Mouse (Mus musculus) cortical plate, adult 2 months (tissue): Measurements from ENCODE around the gene Ptms. TPM values are rescaled to one million over a fixed set of nuclear protein-coding genes. Genes with fewer than 3 reads are reported as not detected.

ENCODE experiments used
- H3K27ac ChIP-seq: fragments of 200-500 bp; 2 replicates; pipeline ENCODE4 v1.5.1; 2012; ENCODE audit warnings: low read length, control low read depth, inconsistent platforms; ENCODE audit not compliant: insufficient read depth
- H3K4me1 ChIP-seq: fragments of 200-500 bp; 2 replicates; pipeline ENCODE4 v1.6.1; 2011; ENCODE audit warnings: low read length; ENCODE audit not compliant: control insufficient read depth, insufficient read depth
- H3K4me3 ChIP-seq: fragments of 200-500 bp; 2 replicates; pipeline ENCODE4 v1.5.1; 2011; ENCODE audit warnings: mild to moderate bottlenecking, low read length, control low read depth; ENCODE audit not compliant: insufficient read depth
- CTCF ChIP-seq: fragments of 200-500 bp; IDR thresholded peaks from 2 replicates; pipeline ENCODE4 v1.5.1; 2011; ENCODE audit warnings: mild to moderate bottlenecking, control low read depth, low read length; ENCODE audit not compliant: insufficient read depth; ENCODE audit errors: extremely low read depth
- POLR2A ChIP-seq: fragments of 200-500 bp; IDR thresholded peaks from 2 replicates; pipeline ENCODE4 v1.6.1; 2011; ENCODE audit warnings: mild to moderate bottlenecking, low read length, control low read depth; ENCODE audit not compliant: insufficient read depth; ENCODE audit errors: extremely low read depth
- polyA plus RNA-seq: library from polyadenylated mRNA; depleted of rRNA; stranded (reverse); fragments of >200 nt; gene quantifications from 2 replicates; pipeline ENCODE4 v1.2.3, GENCODE M21; 2012

The Ptms gene
- polyA plus RNA-seq, 1 experiment: 1,380 TPM

DNA sequence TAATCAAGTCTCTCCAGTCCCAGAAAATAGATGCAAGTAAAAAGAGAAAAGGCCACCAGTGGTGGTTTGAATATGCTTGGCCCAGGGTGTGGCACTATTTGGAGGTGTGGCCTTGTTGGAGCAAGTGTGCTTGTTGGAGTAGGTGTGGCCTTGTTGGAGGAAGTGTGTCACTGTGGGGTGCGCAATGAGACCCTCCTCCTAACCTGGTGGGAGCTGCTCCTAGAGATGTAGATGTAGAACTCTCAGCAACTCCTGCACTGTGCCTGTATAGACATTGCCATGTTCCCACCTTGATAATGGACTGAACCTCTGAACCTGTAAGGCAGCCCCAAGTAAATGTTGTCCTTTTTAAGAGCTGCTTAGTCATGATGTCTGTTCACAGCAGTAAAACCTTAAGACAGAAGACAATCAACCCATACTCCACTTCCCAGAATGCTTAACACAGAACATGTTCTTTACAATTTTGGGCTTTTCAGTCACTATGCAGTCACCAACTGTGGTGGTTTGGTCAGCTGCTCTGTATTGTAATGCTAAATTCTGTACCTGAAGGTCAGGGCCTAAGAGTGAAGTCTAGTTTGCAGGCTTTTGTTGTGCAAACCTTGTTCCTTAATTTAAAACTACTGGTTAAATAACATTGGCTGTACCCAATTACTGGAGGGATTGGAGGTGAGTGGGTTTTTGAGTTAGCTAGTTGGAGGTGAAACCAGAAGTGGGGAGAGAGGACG lies 34.2 kb upstream of the Ptms start:
- TF ChIP-seq POLR2A (no peak), CTCF (no peak)
- Histone ChIP-seq H3K4me3 (no peak overlapping the region), H3K4me1 (no peaks in the 10 kb centered on the region), H3K27ac (no peak overlapping the region)

DNA sequence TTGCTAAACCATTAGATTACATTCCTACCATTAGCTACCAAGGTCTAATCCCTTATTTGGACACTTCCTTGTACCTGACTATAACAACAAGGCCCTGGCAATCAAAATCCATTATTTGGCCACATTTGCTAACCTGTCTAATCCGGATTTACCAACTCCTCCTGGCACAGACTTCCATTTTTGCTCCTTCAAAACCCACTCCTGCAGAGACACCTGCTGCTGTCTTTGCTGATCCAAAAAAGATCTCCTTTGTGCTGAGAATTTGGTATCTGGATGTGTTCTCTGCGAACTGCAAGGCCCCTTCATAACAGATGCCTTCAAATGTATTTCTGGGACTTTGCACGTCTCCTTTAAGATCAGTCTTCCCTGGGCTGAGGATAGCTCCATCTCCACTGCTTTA lies 23.6 kb upstream of the Ptms start:
- no peaks in the 10 kb centered on the region; the same call in 1 of the 2 replicates for H3K4me1 ChIP-seq
- no peak overlapping the region for H3K27ac ChIP-seq
- no peak for TF ChIP-seq POLR2A
- no peak for TF ChIP-seq CTCF
- H3K4me3 ChIP-seq: no peak overlapping the region

DNA sequence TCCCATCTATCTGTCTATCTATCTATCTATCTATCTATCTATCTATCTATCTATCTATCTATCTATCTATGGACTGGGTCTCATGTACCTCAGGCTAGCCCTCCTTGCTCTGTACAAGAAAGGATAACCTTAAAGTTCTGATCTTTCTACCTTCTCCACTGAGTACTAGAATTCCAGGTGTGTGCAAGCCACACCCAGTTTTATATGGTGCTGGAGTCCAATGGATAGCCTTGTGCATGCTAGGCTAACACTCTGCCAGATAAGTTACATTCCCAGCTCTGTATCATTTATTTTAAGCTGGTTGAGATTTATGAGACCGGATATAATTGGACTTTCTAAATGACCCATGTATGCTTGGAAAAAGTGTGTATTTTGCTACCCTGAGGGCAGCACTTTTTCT lies 21.8 kb upstream of the Ptms start:
- Histone ChIP-seq H3K4me1 (no peaks in the 10 kb centered on the region; the same call in 1 of the 2 replicates), H3K4me3 (no peak overlapping the region), H3K27ac (no peak overlapping the region)
- no peak for TF ChIP-seq POLR2A
- no peak for TF ChIP-seq CTCF

DNA sequence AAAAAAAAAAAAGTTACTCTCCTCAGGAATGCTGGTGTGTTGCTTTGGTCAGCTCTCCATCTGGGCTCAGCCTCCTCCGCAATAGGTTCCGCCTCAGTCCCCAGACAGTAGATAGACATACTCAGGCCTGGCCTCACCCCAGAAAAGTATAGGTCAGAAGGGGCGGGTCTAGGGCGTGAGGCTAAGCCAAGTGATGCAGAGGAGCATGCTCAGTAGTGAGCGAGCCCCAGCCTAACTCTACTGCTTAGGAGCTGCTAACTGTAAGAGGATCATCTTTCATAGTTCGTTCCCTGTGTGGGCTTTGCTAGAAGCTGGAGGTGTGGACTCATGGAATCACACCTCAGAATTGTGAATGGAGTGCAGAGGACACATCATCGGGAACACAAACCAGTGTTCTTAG lies 18.7 kb upstream of the Ptms start:
- H3K27ac ChIP-seq: no peak overlapping the region
- H3K4me1 ChIP-seq: peaks cover 4% of the 10 kb centered on the region
- no peak overlapping the region for H3K4me3 ChIP-seq
- TF ChIP-seq POLR2A: no peak
- no peak for TF ChIP-seq CTCF

DNA sequence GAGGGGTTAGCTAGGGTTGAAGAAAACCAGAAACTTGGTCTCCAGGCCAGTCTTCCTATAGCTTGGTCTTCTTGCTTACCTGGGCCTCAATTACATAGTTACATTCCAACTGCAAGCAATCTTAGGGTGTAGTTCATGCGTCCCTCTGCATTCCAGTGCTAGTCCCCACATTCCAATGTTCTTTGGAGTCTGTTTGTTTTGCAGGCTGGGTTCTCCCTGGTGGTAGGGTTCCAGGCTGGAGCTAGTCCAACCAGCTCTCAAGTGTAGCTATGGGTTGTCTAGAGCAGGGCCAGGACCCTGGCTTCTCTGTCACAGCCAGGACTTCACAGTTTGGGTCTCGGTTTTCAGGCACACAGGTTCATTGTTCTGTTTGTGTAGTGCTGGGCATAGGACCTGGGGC lies 17.6 kb upstream of the Ptms start:
- Histone ChIP-seq H3K27ac (no peak overlapping the region), H3K4me1 (peaks cover 6% of the 10 kb centered on the region), H3K4me3 (no peak overlapping the region)
- no peak for TF ChIP-seq POLR2A
- no peak for TF ChIP-seq CTCF

DNA sequence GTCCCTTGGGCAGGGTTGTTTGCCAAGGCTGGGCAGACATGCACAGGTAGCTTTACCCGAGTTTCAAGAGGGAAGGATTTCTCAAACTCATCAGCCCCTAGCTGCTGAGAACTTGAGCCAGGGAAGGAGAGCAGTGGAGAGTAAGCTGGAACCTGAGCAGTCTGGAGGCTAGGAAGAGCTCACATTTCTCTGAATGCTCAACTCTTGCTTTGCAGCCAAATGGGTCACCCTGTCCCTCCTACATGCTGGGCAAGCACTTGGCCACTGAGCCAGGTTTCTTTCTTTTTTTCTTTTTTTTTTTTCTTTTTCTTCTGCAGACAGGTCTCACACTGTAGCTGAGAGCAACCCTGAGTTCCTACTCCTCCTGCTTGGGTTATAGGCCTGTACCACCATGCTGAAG lies 16.8 kb upstream of the Ptms start:
- no peak overlapping the region for H3K27ac ChIP-seq

DNA sequence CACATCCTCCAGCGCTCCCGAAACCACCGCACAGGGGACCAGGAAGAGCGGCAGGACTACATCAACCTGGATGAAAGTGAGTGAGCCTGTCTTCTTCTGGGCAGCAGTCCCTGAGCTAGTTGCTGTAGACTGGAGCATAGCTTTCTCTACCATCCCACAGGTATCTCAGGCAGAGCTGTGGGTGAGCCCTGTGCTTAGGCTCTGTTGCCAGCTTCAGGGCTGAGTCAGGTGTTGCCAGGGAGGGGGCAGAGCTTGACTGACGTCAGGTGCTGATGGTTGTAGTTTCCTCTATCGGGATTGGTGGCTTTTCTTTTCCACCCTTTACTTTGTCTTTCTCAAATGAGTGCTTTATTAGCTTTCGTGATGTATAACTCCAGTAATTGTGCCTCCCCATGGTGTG lies 14.8 kb upstream of the Ptms start:
- TF ChIP-seq CTCF (no peak), POLR2A (peak; percentile 61; the same call in 1 of the 2 replicates)
- H3K4me3 ChIP-seq: no peak overlapping the region
- no peak overlapping the region for H3K27ac ChIP-seq

More for the DNA sequence above, 16.8 kb upstream of the Ptms start:
- Histone ChIP-seq H3K4me3 (no peak overlapping the region), H3K4me1 (peaks cover 8% of the 10 kb centered on the region)
- no peak for TF ChIP-seq POLR2A
- TF ChIP-seq CTCF: no peak

DNA sequence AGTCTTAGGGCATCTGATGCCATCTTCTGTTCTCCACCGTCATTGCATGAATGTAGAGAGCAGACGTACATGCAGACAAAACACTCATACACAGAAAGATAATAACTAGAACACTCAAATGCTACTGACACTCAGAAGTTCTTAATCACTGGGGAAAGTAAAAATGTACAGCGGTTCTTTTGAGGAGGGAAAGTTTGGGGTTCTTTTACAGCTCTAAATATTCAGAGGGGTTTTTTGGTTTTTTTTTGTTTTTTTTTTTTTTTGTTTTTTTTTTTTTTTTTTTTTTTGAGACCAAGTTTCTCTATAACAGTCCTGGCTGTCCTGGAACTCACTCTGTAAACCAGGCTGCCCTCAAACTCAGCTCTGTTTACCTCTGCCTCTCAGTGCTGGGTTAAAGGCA lies 13.2 kb upstream of the Ptms start:
- Histone ChIP-seq H3K4me1 (peaks cover 8% of the 10 kb centered on the region; the same call in 1 of the 2 replicates), H3K4me3 (no peak overlapping the region; the same call in 1 of the 2 replicates), H3K27ac (no peak overlapping the region)
- no peak for TF ChIP-seq POLR2A

More for the DNA sequence above, 14.8 kb upstream of the Ptms start:
- H3K4me1 ChIP-seq: peaks cover 8% of the 10 kb centered on the region

DNA sequence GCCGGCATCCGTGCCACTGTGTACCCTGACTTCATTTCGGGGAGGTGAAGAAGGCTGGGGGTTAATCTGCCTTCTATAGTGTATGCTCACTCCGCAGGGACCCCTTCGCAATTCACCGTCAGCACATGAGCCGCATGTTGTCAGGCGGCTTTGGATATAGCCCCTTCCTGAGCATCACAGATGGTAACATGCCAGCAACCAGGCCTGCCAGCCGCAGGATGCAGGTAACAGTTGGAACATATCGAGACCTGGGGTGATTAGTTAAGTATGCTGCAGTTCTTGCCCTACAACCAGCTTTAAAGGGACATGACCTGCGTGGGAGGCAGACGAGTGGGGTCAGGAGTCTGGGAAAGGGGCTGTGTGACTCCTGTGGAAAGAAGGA lies 12.4 kb upstream of the Ptms start:
- no peak for TF ChIP-seq CTCF
- no peak for TF ChIP-seq POLR2A
- Histone ChIP-seq H3K4me1 (peaks cover 8% of the 10 kb centered on the region; the same call in 1 of the 2 replicates), H3K4me3 (peak overlapping the region; percentile 54), H3K27ac (0 out of 2 replicates have a peak overlapping the region, but pooled peaks have one; percentile 2)

DNA sequence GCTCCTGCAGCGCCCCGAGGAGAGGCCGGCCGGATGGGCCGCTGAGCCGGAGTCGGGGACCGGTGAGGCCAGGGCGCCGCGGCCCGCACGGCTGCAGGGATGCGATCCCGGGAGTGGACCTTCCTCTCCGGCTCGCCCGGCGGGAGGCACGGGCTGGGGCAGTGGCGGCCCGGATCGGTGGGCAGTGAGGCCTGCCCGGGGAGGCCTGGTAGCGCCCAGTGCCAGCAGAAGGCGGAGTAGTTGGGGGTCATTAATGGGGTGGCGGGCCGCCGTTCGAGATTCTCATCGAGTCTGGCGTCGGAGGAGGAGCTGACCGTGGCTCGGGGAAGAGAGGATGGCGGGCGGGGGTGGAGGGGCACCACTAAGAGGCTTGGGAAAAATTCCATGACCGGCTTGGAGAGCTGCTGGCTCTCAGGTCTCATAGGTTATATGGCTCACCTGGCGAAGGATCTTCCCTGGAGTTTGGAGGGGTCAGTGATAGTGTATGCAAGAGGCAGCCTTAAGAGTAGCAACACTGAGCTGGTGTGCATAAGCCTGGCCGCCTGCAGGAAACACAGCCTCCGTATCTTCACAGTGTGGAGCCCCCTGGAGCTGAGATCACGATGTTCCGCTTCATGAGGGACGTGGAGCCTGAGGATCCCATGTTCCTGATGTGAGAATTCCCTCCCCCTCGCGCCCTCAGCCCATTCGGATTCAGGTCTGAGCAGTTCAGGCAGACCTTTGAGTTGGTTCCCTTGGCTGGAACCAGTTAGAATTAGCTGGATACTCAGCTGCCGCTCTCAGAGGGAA lies 11.8 kb upstream of the Ptms start:
- Histone ChIP-seq H3K27ac (peak overlapping the region; percentile 98), H3K4me3 (peak overlapping the region; percentile 54), H3K4me1 (peaks cover 8% of the 10 kb centered on the region; the same call in 1 of the 2 replicates)
- TF ChIP-seq CTCF (peak; percentile 16; the same call in 1 of the 2 replicates), POLR2A (peak; percentile 39; the same call in 1 of the 2 replicates)
